Mouse (Mus musculus): Measurements from ENCODE around the gene Slc7a4. TPM values are rescaled to one million over a fixed set of nuclear protein-coding genes. Genes with fewer than 3 reads are reported as not detected.
A peak's percentile ranks its signal among the peaks of the same experiment; 100 is the strongest.

The Slc7a4 gene
- total RNA-seq, 1 experiment from 2014 or later: 9.7 TPM

- ATAC-seq (replicated peaks in 1 of 2; ENCODE audit: insufficient read depth in 1 of 2, low FRiP score in 2 of 2, low TSS enrichment in 1 of 2, low read depth in 1 of 2, poor library complexity in 2 of 2, severe bottlenecking in 2 of 2): peak; percentile 88 to 93
Measured at GRCm38 (mm10) chr16:17530640-17531288, 52.2 kb downstream of the Slc7a4 start, which contains the start of gene Thap7. Gene Thap7 (minus strand): TSS chr16:17531136.

DNA sequence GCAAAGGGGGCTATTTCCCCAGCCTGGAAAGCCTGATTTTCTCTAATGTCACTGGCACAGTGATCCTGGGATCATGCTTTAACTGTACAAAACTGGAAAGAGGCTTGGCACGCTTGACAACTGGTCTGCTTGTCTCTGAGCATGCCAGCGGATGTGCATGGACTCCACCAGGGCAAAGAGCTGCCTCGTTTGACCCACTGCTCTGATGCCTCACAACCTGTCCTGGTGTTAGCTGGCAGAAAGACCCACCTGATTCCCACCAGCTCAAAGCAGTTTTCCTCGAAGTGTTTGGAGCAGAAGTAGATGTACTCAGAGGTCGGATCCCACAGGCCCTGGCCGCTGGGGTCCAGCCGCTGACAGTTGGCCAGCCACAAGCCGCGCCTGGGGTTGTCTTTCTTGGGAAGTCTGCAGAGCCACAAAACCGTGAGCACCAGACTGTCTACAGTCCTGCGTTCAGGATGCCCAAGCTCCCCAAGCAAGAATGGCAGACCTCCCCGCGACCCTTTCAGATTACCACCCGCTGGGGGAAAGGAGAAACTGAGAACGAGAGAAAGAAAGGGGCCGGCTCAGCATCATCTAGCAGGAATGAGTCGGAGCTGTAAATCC, 52.9 kb downstream of the Slc7a4 start:
- ATAC-seq (replicated peaks in 1 of 2; ENCODE audit: insufficient read depth in 1 of 2, low FRiP score in 2 of 2, low TSS enrichment in 1 of 2, low read depth in 1 of 2, poor library complexity in 2 of 2, severe bottlenecking in 2 of 2): no peak

DNA sequence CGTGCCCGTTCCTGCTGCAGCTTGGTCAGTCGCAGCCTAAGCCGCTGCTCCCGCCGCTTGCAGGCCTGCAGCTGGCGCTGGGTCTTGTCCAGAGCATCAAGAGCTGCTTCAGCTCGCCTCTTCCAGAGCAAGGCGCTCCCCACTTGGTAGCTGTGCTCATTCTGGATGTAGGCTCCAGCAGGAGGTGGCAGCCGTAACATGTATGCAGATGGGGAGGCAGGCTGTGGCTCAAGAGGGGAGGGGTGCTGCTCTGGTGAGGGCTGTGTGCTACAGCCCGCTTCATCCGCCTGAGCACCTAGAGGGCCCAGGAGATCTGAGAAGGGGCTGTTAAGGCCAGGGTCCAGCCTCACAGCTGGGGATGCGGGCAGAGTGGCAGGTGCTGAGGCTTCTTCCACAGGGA, 54.7 kb downstream of the Slc7a4 start:
- ATAC-seq (replicated peaks in 1 of 2; ENCODE audit: insufficient read depth in 1 of 2, low FRiP score in 2 of 2, low TSS enrichment in 1 of 2, low read depth in 1 of 2, poor library complexity in 2 of 2, severe bottlenecking in 2 of 2): no peak

GRCm38 (mm10) chr16:17527606-17528005, 55.4 kb downstream of the Slc7a4 start:
- ATAC-seq (replicated peaks in 1 of 2; ENCODE audit: insufficient read depth in 1 of 2, low FRiP score in 2 of 2, low TSS enrichment in 1 of 2, low read depth in 1 of 2, poor library complexity in 2 of 2, severe bottlenecking in 2 of 2): no peak

GRCm38 (mm10) chr16:17526223-17526622, 56.8 kb downstream of the Slc7a4 start:
- no peak for ATAC-seq (replicated peaks in 1 of 2; ENCODE audit: insufficient read depth in 1 of 2, low FRiP score in 2 of 2, low TSS enrichment in 1 of 2, low read depth in 1 of 2, poor library complexity in 2 of 2, severe bottlenecking in 2 of 2)

DNA sequence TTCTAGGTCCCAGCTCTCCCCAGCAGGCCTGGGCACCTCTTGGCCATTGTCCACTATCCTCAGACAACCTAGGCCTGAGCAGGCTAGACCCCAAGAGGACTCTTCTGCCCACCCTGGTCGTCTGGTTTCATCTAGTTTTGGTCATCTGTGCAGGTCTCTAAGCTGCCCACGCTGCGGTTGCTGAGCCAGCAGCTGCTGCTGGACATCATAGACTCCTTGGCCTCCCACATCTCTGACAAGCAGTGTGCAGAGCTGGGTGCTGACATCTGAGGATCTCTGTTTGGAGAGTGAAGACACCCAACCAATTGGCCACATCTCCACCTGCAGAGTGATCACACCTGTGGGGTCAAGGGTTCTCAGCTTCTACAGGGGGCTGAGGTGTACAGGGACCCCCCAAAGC, 57.5 kb downstream of the Slc7a4 start:
- ATAC-seq (replicated peaks in 1 of 2; ENCODE audit: insufficient read depth in 1 of 2, low FRiP score in 2 of 2, low TSS enrichment in 1 of 2, low read depth in 1 of 2, poor library complexity in 2 of 2, severe bottlenecking in 2 of 2): no peak

- no peak for ATAC-seq (replicated peaks in 1 of 2; ENCODE audit: insufficient read depth in 1 of 2, low FRiP score in 2 of 2, low TSS enrichment in 1 of 2, low read depth in 1 of 2, poor library complexity in 2 of 2, severe bottlenecking in 2 of 2)
Measured at GRCm38 (mm10) chr16:17524156-17524555, 58.9 kb downstream of the Slc7a4 start.

Other genes starting within 250 kb of the Slc7a4 start
- gene Snap29, start 177.2 kb downstream of the Slc7a4 start, total RNA-seq (2017): 19.8 and 23.1 TPM in 2 replicates
- 42.2 and 46.0 TPM in 2 replicates for gene Pi4ka, start 176.9 kb downstream of the Slc7a4 start, total RNA-seq (2017)
- gene Crkl, start 131.2 kb downstream of the Slc7a4 start, total RNA-seq (2017): 27.4 and 35.1 TPM in 2 replicates
- gene Aifm3, start 93.6 kb downstream of the Slc7a4 start, total RNA-seq (2017): 0.05 TPM in 1 of 2 replicates, not detected in the other
- 36.3 and 60.6 TPM in 2 replicates for gene Lztr1, start 74.5 kb downstream of the Slc7a4 start, total RNA-seq (2017)
- gene Thap7, start 52.1 kb downstream of the Slc7a4 start, total RNA-seq (2017): 21.2 and 55.7 TPM in 2 replicates
- 0.13 and 0.45 TPM in 2 replicates for gene Lrrc74b, start 22.0 kb downstream of the Slc7a4 start, total RNA-seq (2017)
- gene P2rx6, start 21.3 kb downstream of the Slc7a4 start, total RNA-seq (2017): 0.69 and 1.4 TPM in 2 replicates
- 32.3 and 45.2 TPM in 2 replicates for gene Smpd4, start 36.1 kb upstream of the Slc7a4 start, total RNA-seq (2017)
- gene Ccdc74a, start 63.3 kb upstream of the Slc7a4 start, total RNA-seq (2017): not detected in 2 replicates
- gene Med15, start 149.7 kb upstream of the Slc7a4 start, total RNA-seq (2017): 27.4 and 31.3 TPM in 2 replicates
- gene Klhl22, start 176.4 kb upstream of the Slc7a4 start, total RNA-seq (2017): 16.0 and 23.1 TPM in 2 replicates
- not detected in 2 replicates for gene Scarf2, start 214.1 kb upstream of the Slc7a4 start, total RNA-seq (2017)
- not detected in 2 replicates for gene B830017H08Rik, start 249.9 kb upstream of the Slc7a4 start, total RNA-seq (2017)

Data from hematopoietic stem cell, adult 5-6 weeks (primary cell).